Mouse (Mus musculus) c-Kit-positive CD71-positive TER-119-positive erythroid progenitor cells, embryonic 14.5 days (primary cell): ENCODE measurements around the gene Grid2.

ENCODE experiments used
- DNase-seq: peaks from one replicate; pipeline ENCODE4 v3.0.0-alpha.2; 2013; ENCODE audit warnings: low spot score

Grid2 gene

DNA sequence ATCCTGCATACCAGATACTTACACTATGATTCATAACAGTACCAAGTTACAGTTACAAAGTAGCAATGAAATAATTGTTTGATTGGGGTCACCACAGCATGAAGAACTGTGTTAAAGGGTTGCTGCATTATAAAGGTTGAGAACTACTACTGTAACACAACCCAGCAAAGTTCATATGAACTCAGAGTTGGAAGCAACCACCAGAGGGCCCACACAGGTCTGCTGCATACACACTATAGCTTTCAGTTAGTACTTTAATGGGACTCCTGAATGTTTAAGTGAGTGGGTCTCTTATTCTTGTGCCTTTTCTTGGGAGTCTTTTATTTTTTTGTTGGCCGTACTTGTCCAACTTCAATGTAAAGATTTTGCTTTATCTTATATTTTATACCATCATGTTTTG is 1057.5 kb downstream of the Grid2 start:
- no peak for DNase-seq

DNA sequence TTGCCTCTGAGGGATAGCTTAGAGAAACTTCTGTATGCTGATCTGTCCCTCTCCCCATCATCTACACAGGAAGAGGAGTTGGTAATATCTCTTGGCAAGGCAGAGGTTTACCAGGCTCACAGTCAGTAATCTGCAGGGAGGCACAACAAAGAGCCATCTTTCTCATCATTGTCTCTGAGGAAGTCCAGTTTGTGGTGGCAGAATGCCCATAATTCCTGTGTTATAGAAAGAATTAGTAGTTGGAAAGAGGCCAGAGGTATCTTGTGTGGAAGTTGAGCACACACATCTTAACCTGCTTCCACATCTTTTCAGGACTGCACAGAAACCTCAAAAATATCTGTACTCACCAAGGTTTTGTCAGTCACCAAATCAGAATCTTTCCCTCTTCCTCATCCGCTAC is 1071.3 kb downstream of the Grid2 start:
- DNase-seq: no peak

GRCm38 (mm10) chr6:64327876-64328275 is 1072.2 kb downstream of the Grid2 start:
- DNase-seq: no peak

- DNase-seq: no peak
Observed at GRCm38 (mm10) chr6:64398413-64399098, 1142.9 kb downstream of the Grid2 start.

GRCm38 (mm10) chr6:64427658-64428057 is 1172.0 kb downstream of the Grid2 start:
- no peak for DNase-seq

GRCm38 (mm10) chr6:64428898-64429297 is 1173.2 kb downstream of the Grid2 start:
- no peak for DNase-seq

- DNase-seq: no peak
Observed at GRCm38 (mm10) chr6:64448127-64448526, 1192.5 kb downstream of the Grid2 start.

DNA sequence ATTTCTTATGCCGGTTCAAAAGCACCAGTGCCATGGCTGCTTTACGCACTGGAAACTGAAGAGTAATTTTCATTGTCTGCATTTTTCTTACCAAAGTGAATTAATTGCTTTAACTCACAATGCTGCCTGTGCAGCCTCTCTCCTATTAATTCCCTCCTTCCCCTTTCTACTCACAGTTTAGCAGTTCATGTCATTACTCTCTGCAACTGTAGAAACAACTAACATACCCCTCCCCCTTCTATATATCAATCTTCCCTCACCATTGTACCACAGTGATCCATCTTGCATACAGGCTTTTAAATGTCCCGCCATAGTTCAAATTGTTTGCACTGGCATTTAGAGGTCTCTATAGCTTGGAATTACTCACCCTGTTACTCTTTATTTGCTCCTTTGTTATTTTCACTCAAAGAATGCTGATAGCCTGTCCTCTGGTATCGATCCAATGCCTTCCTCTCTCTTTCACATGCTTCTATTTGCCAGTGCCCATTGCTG is 1193.2 kb downstream of the Grid2 start:
- DNase-seq: no peak

- DNase-seq: no peak
Observed at GRCm38 (mm10) chr6:64450770-64451169, 1195.1 kb downstream of the Grid2 start.

DNA sequence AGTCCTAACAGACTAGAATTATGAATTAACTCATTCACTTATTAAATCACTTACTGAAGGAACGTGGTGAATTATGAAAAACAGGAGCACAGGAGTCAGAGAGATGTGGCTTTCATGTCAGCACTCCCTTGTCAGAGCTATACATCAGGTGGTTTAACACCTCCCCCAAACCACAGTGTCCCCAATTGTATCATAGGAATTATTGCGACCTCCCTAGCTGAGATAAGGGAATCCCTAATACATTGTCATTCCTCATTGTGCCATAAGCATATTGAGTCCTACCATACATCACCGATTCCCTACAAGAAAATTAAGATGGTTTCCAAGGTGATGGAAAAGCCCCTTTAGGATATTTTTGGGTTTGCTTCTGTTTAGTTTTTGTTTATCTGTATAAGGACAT is 1224.2 kb downstream of the Grid2 start:
- no peak for DNase-seq

DNA sequence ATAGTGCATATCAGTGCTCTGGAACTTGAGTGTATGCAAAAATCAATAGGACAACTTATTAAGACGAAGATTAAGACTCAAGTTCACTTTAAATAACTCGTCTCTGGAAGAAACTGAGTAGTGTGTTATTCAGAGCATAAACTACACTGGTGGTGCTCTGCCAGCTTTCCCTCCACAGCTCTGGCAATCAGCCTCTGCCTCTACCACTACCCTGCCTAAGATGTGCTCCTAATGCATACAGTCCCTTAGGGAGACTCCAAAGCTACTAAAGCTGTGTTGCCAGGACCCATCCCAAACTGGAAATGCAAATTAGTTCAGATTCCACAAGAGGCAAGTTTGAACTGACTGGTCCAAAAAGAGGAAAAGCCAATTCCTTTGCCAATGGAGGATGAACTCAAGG is 1224.9 kb downstream of the Grid2 start:
- no peak for DNase-seq

DNA sequence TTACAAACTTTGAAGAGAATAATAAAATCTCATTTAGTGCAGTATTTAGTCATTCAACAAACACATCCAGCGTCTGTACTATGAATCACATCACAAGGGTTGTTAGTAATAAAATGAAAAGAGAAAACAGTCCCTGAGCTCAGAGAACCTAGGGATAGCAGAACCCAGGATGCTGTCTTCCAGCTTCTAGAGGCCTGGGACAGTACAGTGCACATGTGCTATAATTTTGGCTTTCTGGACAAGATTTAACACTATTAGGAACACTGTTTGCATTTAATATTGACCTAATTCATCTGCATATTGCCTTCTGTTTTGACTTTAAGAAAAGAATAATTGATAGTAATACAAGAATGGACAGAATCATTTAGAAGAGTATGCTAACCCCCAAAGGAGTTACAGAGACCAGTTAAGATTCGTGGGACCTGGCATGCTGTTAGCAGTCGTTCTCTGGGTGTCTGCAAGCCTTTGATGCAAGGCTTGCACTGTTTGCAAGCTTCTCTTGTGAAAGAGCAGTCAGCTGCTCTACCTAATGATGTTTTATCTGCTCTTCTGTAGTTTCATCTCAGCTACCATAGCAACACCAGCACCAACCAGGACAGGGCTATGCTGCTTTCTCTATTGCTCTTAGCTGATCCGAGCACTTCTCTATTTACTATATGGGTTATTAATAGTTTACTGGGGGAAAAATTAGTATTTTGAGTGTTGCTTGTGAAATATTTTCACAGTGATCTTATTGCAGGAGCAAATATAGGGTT is 1234.8 kb downstream of the Grid2 start:
- DNase-seq: no peak

DNA sequence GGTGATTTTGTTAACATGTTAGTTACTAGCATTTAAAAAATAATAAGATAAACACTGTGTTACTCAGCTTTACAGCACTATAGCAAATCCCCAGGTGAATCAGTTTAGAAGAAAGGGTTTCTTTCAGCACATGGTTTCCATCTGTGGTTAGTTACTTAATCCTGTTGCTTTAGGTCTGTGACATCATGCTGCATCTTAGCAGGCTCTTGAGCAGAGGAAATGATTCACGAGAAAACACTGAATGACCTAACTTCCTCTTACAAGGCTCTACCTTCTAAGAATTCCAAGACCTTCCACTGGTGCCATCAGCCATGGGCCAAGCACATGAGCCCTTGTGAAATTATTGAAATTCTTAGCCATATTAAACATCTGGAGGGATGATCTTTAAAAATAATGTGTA is 1248.7 kb downstream of the Grid2 start:
- no peak for DNase-seq

DNA sequence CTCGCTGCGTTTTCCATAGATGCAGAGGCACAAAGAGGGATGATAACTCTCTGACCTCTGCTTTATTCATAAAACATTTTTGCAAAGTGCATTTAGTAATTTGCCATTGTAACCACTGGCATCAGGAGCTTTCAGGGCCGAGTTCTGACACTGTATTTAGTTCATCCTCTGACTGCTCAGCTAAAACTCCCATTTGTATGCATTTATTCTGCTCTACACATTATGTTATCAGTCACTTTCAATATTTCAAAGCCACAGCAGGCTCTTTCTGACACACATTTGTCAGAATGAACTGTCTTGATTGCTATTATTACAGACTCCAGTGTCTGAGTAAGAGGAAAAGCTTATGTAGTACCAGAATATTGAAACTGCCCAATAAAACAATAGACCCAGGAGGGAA is 1286.5 kb downstream of the Grid2 start:
- DNase-seq: no peak

DNA sequence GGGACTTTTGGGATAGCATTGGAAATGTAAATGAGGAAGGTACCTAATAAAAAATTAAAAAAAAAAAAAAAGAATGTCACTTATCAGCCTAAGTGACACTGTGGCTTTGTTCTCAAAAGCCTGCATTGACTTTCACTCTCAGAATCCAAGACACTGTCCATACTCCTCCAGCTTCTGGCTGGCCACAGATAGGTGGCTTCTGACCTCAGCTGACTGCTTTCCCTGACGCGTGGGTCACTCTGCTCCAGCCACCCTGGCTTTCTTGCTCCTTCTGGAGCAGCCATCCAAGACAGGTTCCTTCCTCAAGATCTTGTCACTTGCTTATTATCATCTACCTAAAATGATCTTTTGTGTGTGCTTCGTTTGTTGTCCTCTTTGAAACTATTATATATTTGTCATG is 1298.0 kb downstream of the Grid2 start:
- no peak for DNase-seq

GRCm38 (mm10) chr6:64555220-64555619 is 1299.5 kb downstream of the Grid2 start:
- DNase-seq: no peak

- DNase-seq: no peak
Observed at GRCm38 (mm10) chr6:64568599-64568998, 1312.9 kb downstream of the Grid2 start.

- DNase-seq: no peak
Observed at GRCm38 (mm10) chr6:64581338-64581737, 1325.7 kb downstream of the Grid2 start.

DNA sequence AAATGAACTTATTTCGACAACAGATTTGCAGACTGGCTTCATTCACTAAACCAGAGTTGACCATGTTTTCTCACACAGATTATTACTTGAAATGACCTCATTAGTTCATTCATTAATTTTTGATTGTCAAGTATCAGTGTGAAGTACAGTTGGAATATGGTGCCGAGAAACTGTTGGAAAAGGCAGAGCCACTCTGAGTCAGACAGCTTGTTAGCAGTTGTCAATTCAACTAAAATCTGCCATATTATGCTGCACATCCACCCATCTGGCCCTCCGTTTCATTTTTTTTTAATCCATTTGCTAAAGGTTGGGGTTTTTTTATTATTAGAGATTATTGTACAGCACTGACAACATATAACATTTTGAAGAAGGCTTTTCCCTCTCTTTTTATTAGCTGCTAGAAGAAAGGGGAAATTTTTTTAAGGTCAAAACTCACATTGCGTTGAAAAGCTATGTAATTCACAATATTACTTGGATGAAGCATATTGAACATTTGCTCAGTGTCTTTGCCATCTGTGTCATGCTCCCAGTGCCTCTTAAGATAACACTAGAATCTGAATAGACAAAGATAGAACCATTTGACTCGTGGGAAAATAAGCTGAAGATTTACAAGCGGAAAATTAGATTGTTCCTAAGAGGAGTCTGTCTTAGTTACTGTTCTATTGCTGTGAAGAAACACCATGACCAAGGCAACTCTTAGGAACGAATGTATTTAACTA is 1333.0 kb downstream of the Grid2 start:
- no peak for DNase-seq

DNA sequence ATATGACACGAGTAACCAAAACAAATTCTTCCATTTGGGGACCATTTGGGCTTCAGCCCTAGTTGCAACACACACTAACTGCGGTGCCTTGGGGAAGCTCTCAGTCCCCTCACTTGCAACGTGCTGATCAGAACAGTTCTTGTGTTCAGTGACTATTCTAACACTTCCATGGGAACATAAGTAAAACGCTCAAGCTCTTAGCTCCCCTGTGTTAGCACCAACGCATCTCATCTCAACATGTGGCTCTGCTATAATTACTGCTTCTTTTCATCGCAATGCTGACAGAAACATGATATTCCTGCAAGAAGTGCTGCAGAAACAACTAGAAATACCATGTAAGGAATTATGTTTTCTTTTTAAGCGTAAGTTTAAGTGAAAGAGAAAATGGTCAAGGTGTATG is 1340.6 kb downstream of the Grid2 start:
- no peak for DNase-seq

- no peak for DNase-seq
Observed at GRCm38 (mm10) chr6:64596835-64597234, 1341.2 kb downstream of the Grid2 start.

DNA sequence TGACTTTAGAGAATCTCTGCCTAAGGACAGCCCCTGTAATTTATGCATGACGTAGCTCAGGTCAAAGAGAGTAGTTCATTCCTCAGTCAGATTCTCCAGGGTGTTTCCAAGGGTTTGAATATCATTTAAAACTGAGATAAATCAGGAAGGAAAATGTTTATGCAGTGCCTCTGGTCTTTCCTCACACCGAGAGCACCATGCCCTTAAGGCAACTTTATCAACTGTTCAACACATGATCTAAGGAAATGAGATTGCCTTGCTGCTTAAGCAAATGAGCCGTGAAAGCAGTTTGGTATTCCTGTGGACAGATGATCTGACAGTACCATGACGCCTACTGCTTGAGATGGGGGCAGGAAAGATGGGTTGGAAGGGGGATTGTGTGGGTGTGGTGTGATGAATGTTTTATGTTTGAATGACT is 1342.5 kb downstream of the Grid2 start:
- no peak for DNase-seq

DNA sequence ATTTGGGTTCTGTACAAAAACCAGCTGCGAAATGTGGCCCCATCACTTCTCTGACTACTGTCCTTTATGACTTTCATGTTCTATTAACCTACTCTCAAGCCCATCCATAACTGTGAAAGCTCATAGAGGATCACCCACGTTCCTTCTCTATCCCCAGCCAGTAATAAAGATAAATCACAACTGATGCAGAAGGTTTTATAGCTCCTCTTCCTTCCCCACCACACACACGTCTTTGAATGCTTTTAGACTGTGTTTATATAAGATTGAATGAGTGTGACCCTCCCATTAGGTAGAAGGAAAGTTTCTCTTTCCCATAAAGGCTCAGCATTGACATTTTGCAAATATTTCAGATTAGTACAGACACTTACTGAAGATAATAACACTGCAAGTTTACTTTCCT is 1350.1 kb downstream of the Grid2 start:
- no peak for DNase-seq
